Mouse (Mus musculus) liver, embryonic 14.5 days (tissue): ENCODE measurements around the gene Arnt.
"Not testable (repeated sequence)": the region's sequence is repeated elsewhere in the genome, so short reads cannot be mapped to it uniquely, and the experiment has no call there.

Experiments used
- CTCF ChIP-seq: IDR thresholded peaks from 2 replicates; pipeline ENCODE4 v1.5.1; 2016; ENCODE audit warnings: antibody characterized with exemption, low read depth, control low read depth
- EP300 ChIP-seq: IDR thresholded peaks from 2 replicates; pipeline ENCODE4 v1.6.1; 2016; ENCODE audit warnings: antibody characterized with exemption, low read depth

DNA sequence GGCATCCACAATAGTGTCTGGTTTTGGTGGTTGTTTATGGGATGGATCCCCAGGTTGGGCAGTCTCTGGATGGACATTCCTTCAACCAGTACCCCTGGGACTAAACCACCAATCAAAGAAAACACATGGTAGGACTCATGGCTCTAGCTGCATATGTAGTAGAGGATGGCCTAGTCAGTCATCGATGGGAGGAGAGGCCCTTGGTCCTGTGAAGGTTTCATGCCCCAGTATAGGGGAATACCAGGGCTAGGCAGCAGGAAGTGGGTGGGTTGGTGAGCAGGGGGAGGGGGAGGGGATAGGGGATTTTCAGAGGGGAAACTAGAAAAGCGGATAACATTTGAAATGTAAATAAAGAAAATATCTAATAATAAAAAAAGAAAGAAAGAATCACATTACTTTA lies 107.0 kb downstream of the Arnt start:
- TF ChIP-seq CTCF, EP300: not testable (repeated sequence)
